Mouse (Mus musculus): Measurements from ENCODE around the gene Rundc1. TPM values are rescaled to one million over a fixed set of nuclear protein-coding genes. Genes with fewer than 3 reads are reported as not detected.
"Not testable (repeated sequence)": the region's sequence is repeated elsewhere in the genome, so short reads cannot be mapped to it uniquely, and the experiment has no call there.

Rundc1 gene
- total RNA-seq, 1 experiment from 2014 or later: 7.0 TPM

GRCm38 (mm10) chr11:101476361-101476760 is 51.5 kb downstream of the Rundc1 start:
- ATAC-seq (replicated peaks in 1 of 2; ENCODE audit: insufficient read depth in 1 of 2, low FRiP score in 2 of 2, low TSS enrichment in 1 of 2, low read depth in 1 of 2, poor library complexity in 2 of 2, severe bottlenecking in 2 of 2): not testable (repeated sequence)

- ATAC-seq (replicated peaks in 1 of 2; ENCODE audit: insufficient read depth in 1 of 2, low FRiP score in 2 of 2, low TSS enrichment in 1 of 2, low read depth in 1 of 2, poor library complexity in 2 of 2, severe bottlenecking in 2 of 2): no peak
Measured at GRCm38 (mm10) chr11:101477194-101477551, 52.3 kb downstream of the Rundc1 start.

GRCm38 (mm10) chr11:101477552-101478211 is 52.8 kb downstream of the Rundc1 start:
- no peak for ATAC-seq (replicated peaks in 1 of 2; ENCODE audit: insufficient read depth in 1 of 2, low FRiP score in 2 of 2, low TSS enrichment in 1 of 2, low read depth in 1 of 2, poor library complexity in 2 of 2, severe bottlenecking in 2 of 2)

GRCm38 (mm10) chr11:101479171-101479635 is 54.3 kb downstream of the Rundc1 start:
- ATAC-seq (replicated peaks in 1 of 2; ENCODE audit: insufficient read depth in 1 of 2, low FRiP score in 2 of 2, low TSS enrichment in 1 of 2, low read depth in 1 of 2, poor library complexity in 2 of 2, severe bottlenecking in 2 of 2): no peak

GRCm38 (mm10) chr11:101480912-101481311 is 56.0 kb downstream of the Rundc1 start:
- ATAC-seq (replicated peaks in 1 of 2; ENCODE audit: insufficient read depth in 1 of 2, low FRiP score in 2 of 2, low TSS enrichment in 1 of 2, low read depth in 1 of 2, poor library complexity in 2 of 2, severe bottlenecking in 2 of 2): no peak

- no peak for ATAC-seq (replicated peaks in 1 of 2; ENCODE audit: insufficient read depth in 1 of 2, low FRiP score in 2 of 2, low TSS enrichment in 1 of 2, low read depth in 1 of 2, poor library complexity in 2 of 2, severe bottlenecking in 2 of 2)
Measured at GRCm38 (mm10) chr11:101483804-101484203, 58.9 kb downstream of the Rundc1 start.

GRCm38 (mm10) chr11:101484245-101484644 is 59.4 kb downstream of the Rundc1 start:
- no peak for ATAC-seq (replicated peaks in 1 of 2; ENCODE audit: insufficient read depth in 1 of 2, low FRiP score in 2 of 2, low TSS enrichment in 1 of 2, low read depth in 1 of 2, poor library complexity in 2 of 2, severe bottlenecking in 2 of 2)

- no peak for ATAC-seq (replicated peaks in 1 of 2; ENCODE audit: insufficient read depth in 1 of 2, low FRiP score in 2 of 2, low TSS enrichment in 1 of 2, low read depth in 1 of 2, poor library complexity in 2 of 2, severe bottlenecking in 2 of 2)
Measured at GRCm38 (mm10) chr11:101484814-101485213, 59.9 kb downstream of the Rundc1 start.

Other genes starting within 250 kb of the Rundc1 start
- gene Ccr10, start 249.6 kb upstream of the Rundc1 start, total RNA-seq (2017): not detected in 2 replicates
- gene Ezh1, start 198.6 kb upstream of the Rundc1 start, total RNA-seq (2017): 38.1 and 45.0 TPM in 2 replicates
- 6.9 TPM in 1 of 2 replicates, not detected in the other for gene Ramp2, start 179.1 kb upstream of the Rundc1 start, total RNA-seq (2017)
- 55.0 and 59.3 TPM in 2 replicates for gene Vps25, start 171.4 kb upstream of the Rundc1 start, total RNA-seq (2017)
- 0.63 TPM in 1 of 2 replicates, not detected in the other for gene Wnk4, start 164.5 kb upstream of the Rundc1 start, total RNA-seq (2017)
- gene Cntd1, start 146.1 kb upstream of the Rundc1 start, total RNA-seq (2017): 1.3 and 2.4 TPM in 2 replicates
- 24.6 and 33.0 TPM in 2 replicates for gene Coa3, start 146.0 kb upstream of the Rundc1 start, total RNA-seq (2017)
- 139 and 177 TPM in 2 replicates for gene Becn1, start 122.8 kb upstream of the Rundc1 start, total RNA-seq (2017)
- 101 and 128 TPM in 2 replicates for gene Psme3, start 108.9 kb upstream of the Rundc1 start, total RNA-seq (2017)
- 1.1 and 2.6 TPM in 2 replicates for gene Aoc2, start 100.0 kb upstream of the Rundc1 start, total RNA-seq (2017)
- 0.10 TPM in 1 of 2 replicates, not detected in the other for gene Aoc3, start 94.5 kb upstream of the Rundc1 start, total RNA-seq (2017)
- gene G6pc, start 57.5 kb upstream of the Rundc1 start, total RNA-seq (2017): not detected in 2 replicates
- gene Aarsd1, start 7.5 kb upstream of the Rundc1 start, total RNA-seq (2017): 46.5 and 52.0 TPM in 2 replicates
- gene Gm27029, start 289 bp upstream of the Rundc1 start, total RNA-seq (2017): 1.6 TPM in 1 of 2 replicates, not detected in the other
- 1.0 TPM in 1 of 2 replicates, not detected in the other for gene Ptges3l, start 248 bp downstream of the Rundc1 start, total RNA-seq (2017)
- 2,436 and 4,983 TPM in 2 replicates for gene Rpl27, start 17.2 kb downstream of the Rundc1 start, total RNA-seq (2017)
- 34.3 and 37.2 TPM in 2 replicates for gene Ifi35, start 23.3 kb downstream of the Rundc1 start, total RNA-seq (2017)
- gene Rnd2, start 39.9 kb downstream of the Rundc1 start, total RNA-seq (2017): 5.3 and 5.8 TPM in 2 replicates
- 22.9 and 29.3 TPM in 2 replicates for gene Vat1, start 41.1 kb downstream of the Rundc1 start, total RNA-seq (2017)
- 38.6 and 42.1 TPM in 2 replicates for gene Brca1, start 126.9 kb downstream of the Rundc1 start, total RNA-seq (2017)
- gene Nbr1, start 127.1 kb downstream of the Rundc1 start, total RNA-seq (2017): 85.9 and 90.5 TPM in 2 replicates
- gene Tmem106a, start 157.2 kb downstream of the Rundc1 start, total RNA-seq (2017): 2.6 and 3.9 TPM in 2 replicates
- gene Gm11634, start 174.2 kb downstream of the Rundc1 start, total RNA-seq (2017): not detected in 2 replicates
- 10.3 and 20.6 TPM in 2 replicates for gene Rdm1, start 202.1 kb downstream of the Rundc1 start, total RNA-seq (2017)
- gene Arl4d, start 240.5 kb downstream of the Rundc1 start, total RNA-seq (2017): 0.88 and 2.5 TPM in 2 replicates